Mouse (Mus musculus): ENCODE measurements around the gene Wnt11. TPM values are rescaled to one million over a fixed set of nuclear protein-coding genes. Genes with fewer than 3 reads are reported as not detected.

Gene Wnt11
- polyA plus RNA-seq, 1 experiment: 6.3 TPM

GRCm38 (mm10) chr7:98841802-98842201, 6.9 kb downstream of the Wnt11 start:
- Histone ChIP-seq H3K36me3 (ENCODE audit: control insufficient read depth, insufficient read depth) (no peaks in the 10 kb centered on the region), H3K4me3 (no peak overlapping the region), H3K4me2 (ENCODE audit: low read depth) (no peak overlapping the region), H3K79me2 (ENCODE audit: control insufficient read depth, insufficient read depth) (no peaks in the 10 kb centered on the region), H3K27me3 (ENCODE audit: control insufficient read depth, insufficient read depth, insufficient read length) (peaks cover 20% of the 10 kb centered on the region), H3ac (ENCODE audit: control insufficient read depth, insufficient read length) (no peak overlapping the region)
- TF ChIP-seq TCF3 (IDR thresholded peaks at IDR 0.05; ENCODE audit: insufficient read length, low read depth) (no peak), E2F4 (IDR thresholded peaks at IDR 0.05; ENCODE audit: insufficient read depth) (no peak), POLR2A (IDR thresholded peaks at IDR 0.05; ENCODE audit: insufficient read length, low read depth) (no peak), TCF12 (IDR thresholded peaks at IDR 0.05; ENCODE audit: insufficient read depth, poor library complexity, severe bottlenecking) (no peak), REST (IDR thresholded peaks at IDR 0.05; ENCODE audit: insufficient read depth, insufficient read length) (no peak), CEBPB (IDR thresholded peaks at IDR 0.05; ENCODE audit: insufficient read depth, poor library complexity, severe bottlenecking) (no peak), MAX (IDR thresholded peaks at IDR 0.05; ENCODE audit: low read depth) (no peak), MYOD1 (IDR thresholded peaks at IDR 0.05; ENCODE audit: control insufficient read depth in 1 of 3, insufficient read length in 2 of 3, low read depth in 2 of 3) (no peak), MYOG (IDR thresholded peaks at IDR 0.05; ENCODE audit: control insufficient read depth in 1 of 3, insufficient read depth in 1 of 3, insufficient read length in 2 of 3, low read depth in 2 of 3) (no peak), USF1 (IDR thresholded peaks at IDR 0.05; ENCODE audit: low read depth) (no peak), POLR2AphosphoS2 (IDR thresholded peaks at IDR 0.05; ENCODE audit: insufficient read length, low read depth) (no peak), SRF (IDR thresholded peaks at IDR 0.05; ENCODE audit: control insufficient read depth, insufficient read length, low read depth) (no peak)

DNA sequence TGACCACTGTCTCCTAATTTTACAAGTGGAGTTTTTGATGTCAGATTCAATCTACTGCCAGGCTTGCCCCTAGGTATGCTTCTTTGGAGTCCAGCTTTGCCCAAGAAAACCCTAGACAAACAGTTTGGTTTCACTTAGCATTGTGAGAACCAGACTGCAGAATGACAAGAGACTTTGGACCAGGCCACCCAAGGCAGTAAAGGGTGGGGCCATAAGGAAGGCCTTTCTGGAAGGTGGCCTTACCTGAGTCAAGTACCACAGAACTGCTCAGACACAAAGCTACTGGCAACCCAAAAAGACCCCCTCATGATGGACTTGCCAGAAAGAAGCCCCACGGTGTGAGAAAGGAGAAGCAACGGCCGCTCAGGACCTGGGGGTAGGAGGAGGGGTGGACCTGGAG, 8.1 kb downstream of the Wnt11 start:
- no peaks in the 10 kb centered on the region for H3K36me3 ChIP-seq (ENCODE audit: control insufficient read depth, insufficient read depth)
- H3ac ChIP-seq (ENCODE audit: control insufficient read depth, insufficient read length): no peak overlapping the region
- no peaks in the 10 kb centered on the region for H3K79me2 ChIP-seq (ENCODE audit: control insufficient read depth, insufficient read depth)
- H3K27me3 ChIP-seq (ENCODE audit: control insufficient read depth, insufficient read depth, insufficient read length): peaks cover 32% of the 10 kb centered on the region
- no peak overlapping the region for H3K4me3 ChIP-seq
- H3K4me2 ChIP-seq (ENCODE audit: low read depth): no peak overlapping the region
- no peak for TF ChIP-seq POLR2A (IDR thresholded peaks at IDR 0.05; ENCODE audit: insufficient read length, low read depth)
- no peak for TF ChIP-seq REST (IDR thresholded peaks at IDR 0.05; ENCODE audit: insufficient read depth, insufficient read length)
- TF ChIP-seq MYOD1 (IDR thresholded peaks at IDR 0.05; ENCODE audit: control insufficient read depth in 1 of 3, insufficient read length in 2 of 3, low read depth in 2 of 3): no peak
- TF ChIP-seq E2F4 (IDR thresholded peaks at IDR 0.05; ENCODE audit: insufficient read depth): no peak
- no peak for TF ChIP-seq CEBPB (IDR thresholded peaks at IDR 0.05; ENCODE audit: insufficient read depth, poor library complexity, severe bottlenecking)
- no peak for TF ChIP-seq MAX (IDR thresholded peaks at IDR 0.05; ENCODE audit: low read depth)
- TF ChIP-seq MYOG (IDR thresholded peaks at IDR 0.05; ENCODE audit: control insufficient read depth in 1 of 3, insufficient read depth in 1 of 3, insufficient read length in 2 of 3, low read depth in 2 of 3): no peak
- no peak for TF ChIP-seq SRF (IDR thresholded peaks at IDR 0.05; ENCODE audit: control insufficient read depth, insufficient read length, low read depth)

DNA sequence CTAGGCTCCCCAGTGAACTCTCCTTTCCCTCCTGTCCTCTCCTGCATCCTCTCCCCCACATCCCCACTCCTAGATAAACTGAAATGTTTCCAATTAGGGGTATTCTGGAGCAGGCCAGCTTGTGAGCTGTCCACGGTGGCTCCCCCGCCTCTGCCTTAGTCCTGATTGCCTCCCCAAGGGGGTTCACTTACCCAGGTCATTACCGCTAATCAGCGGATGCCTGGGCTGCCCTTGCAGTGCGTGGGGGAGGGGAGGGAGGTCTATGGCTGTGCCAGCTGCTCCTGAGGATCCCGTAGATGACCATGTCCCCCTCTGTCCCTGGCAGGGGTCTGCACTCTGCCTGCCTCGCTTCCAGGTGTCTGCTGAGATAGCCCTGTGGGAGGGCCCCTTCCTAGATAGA, 8.7 kb downstream of the Wnt11 start:
- Histone ChIP-seq H3K27me3 (ENCODE audit: control insufficient read depth, insufficient read depth, insufficient read length) (peaks cover 32% of the 10 kb centered on the region), H3K4me2 (ENCODE audit: low read depth) (no peak overlapping the region)

GRCm38 (mm10) chr7:98848899-98849640, 14.2 kb downstream of the Wnt11 start:
- Histone ChIP-seq H3K79me2 (ENCODE audit: control insufficient read depth, insufficient read depth) (no peaks in the 10 kb centered on the region), H3K27me3 (ENCODE audit: control insufficient read depth, insufficient read depth, insufficient read length) (peaks cover 25% of the 10 kb centered on the region), H3ac (ENCODE audit: control insufficient read depth, insufficient read length) (no peak overlapping the region), H3K4me3 (no peak overlapping the region), H3K4me2 (ENCODE audit: low read depth) (no peak overlapping the region), H3K36me3 (ENCODE audit: control insufficient read depth, insufficient read depth) (no peaks in the 10 kb centered on the region)
- no peak for TF ChIP-seq USF1 (IDR thresholded peaks at IDR 0.05; ENCODE audit: low read depth)

More for the DNA sequence above, 8.7 kb downstream of the Wnt11 start:
- H3K4me3 ChIP-seq: no peak overlapping the region
- H3K36me3 ChIP-seq (ENCODE audit: control insufficient read depth, insufficient read depth): no peaks in the 10 kb centered on the region
- H3ac ChIP-seq (ENCODE audit: control insufficient read depth, insufficient read length): no peak overlapping the region
- no peak for TF ChIP-seq E2F4 (IDR thresholded peaks at IDR 0.05; ENCODE audit: insufficient read depth)
- no peak for TF ChIP-seq TCF12 (IDR thresholded peaks at IDR 0.05; ENCODE audit: insufficient read depth, poor library complexity, severe bottlenecking)
- no peak for TF ChIP-seq TCF3 (IDR thresholded peaks at IDR 0.05; ENCODE audit: insufficient read length, low read depth)
- TF ChIP-seq REST (IDR thresholded peaks at IDR 0.05; ENCODE audit: insufficient read depth, insufficient read length): no peak
- no peak for TF ChIP-seq MAX (IDR thresholded peaks at IDR 0.05; ENCODE audit: low read depth)
- TF ChIP-seq POLR2A (IDR thresholded peaks at IDR 0.05; ENCODE audit: insufficient read length, low read depth): no peak
- no peaks in the 10 kb centered on the region for H3K79me2 ChIP-seq (ENCODE audit: control insufficient read depth, insufficient read depth)

DNA sequence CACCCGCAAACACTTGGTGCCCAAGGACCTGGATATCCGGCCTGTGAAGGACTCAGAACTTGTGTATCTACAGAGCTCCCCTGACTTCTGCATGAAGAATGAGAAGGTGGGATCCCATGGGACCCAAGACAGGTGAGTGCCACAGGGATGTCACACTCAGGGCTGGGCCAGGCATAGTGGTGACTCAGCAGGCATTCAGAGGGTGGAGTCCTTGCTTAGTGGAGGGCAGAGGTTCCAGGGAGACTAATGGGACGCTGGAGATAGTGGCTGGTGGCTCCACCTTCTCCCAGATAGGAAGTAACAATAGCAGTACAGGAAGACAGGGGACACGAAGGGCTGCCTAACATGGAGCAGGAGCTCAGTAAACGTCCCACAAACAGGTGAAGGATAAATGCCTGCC, 15.5 kb downstream of the Wnt11 start:
- Histone ChIP-seq H3K4me3 (no peak overlapping the region), H3K27me3 (ENCODE audit: control insufficient read depth, insufficient read depth, insufficient read length) (peaks cover 20% of the 10 kb centered on the region), H3K36me3 (ENCODE audit: control insufficient read depth, insufficient read depth) (no peaks in the 10 kb centered on the region), H3ac (ENCODE audit: control insufficient read depth, insufficient read length) (no peak overlapping the region), H3K4me2 (ENCODE audit: low read depth) (no peak overlapping the region), H3K79me2 (ENCODE audit: control insufficient read depth, insufficient read depth) (no peaks in the 10 kb centered on the region)
- TF ChIP-seq MYOD1 (IDR thresholded peaks at IDR 0.05; ENCODE audit: control insufficient read depth in 1 of 3, insufficient read length in 2 of 3, low read depth in 2 of 3): no peak
- no peak for TF ChIP-seq TCF3 (IDR thresholded peaks at IDR 0.05; ENCODE audit: insufficient read length, low read depth)
- no peak for TF ChIP-seq POLR2A (IDR thresholded peaks at IDR 0.05; ENCODE audit: insufficient read length, low read depth)
- TF ChIP-seq MAX (IDR thresholded peaks at IDR 0.05; ENCODE audit: low read depth): no peak
- TF ChIP-seq MYOG (IDR thresholded peaks at IDR 0.05; ENCODE audit: control insufficient read depth in 1 of 3, insufficient read depth in 1 of 3, insufficient read length in 2 of 3, low read depth in 2 of 3): no peak
- TF ChIP-seq CEBPB (IDR thresholded peaks at IDR 0.05; ENCODE audit: insufficient read depth, poor library complexity, severe bottlenecking): no peak
- TF ChIP-seq USF1 (IDR thresholded peaks at IDR 0.05; ENCODE audit: low read depth): no peak
- TF ChIP-seq TCF12 (IDR thresholded peaks at IDR 0.05; ENCODE audit: insufficient read depth, poor library complexity, severe bottlenecking): no peak
- no peak for TF ChIP-seq E2F4 (IDR thresholded peaks at IDR 0.05; ENCODE audit: insufficient read depth)
- no peak for TF ChIP-seq POLR2AphosphoS2 (IDR thresholded peaks at IDR 0.05; ENCODE audit: insufficient read length, low read depth)
- TF ChIP-seq REST (IDR thresholded peaks at IDR 0.05; ENCODE audit: insufficient read depth, insufficient read length): no peak
- TF ChIP-seq SRF (IDR thresholded peaks at IDR 0.05; ENCODE audit: control insufficient read depth, insufficient read length, low read depth): no peak
